Mouse (Mus musculus) CH12F3 (cell line): ENCODE measurements around the gene F12.

Experiments
- in situ Hi-C: fragments of 300-500 bp; cut with MboI; formaldehyde crosslinking; loops from 2 replicates; pipeline ENCODE4 v1.14.3; 2020; ENCODE audit warnings: low sequenced_read_pairs

F12 gene

GRCm38 (mm10) chr13:55418004-55418403, 8.6 kb downstream of the F12 start:
- in situ Hi-C loops, result loop anchor here (10.0 kb wide), 1 partner anchor 107 kb away; the partner anchor contains the start of gene Dok3

DNA sequence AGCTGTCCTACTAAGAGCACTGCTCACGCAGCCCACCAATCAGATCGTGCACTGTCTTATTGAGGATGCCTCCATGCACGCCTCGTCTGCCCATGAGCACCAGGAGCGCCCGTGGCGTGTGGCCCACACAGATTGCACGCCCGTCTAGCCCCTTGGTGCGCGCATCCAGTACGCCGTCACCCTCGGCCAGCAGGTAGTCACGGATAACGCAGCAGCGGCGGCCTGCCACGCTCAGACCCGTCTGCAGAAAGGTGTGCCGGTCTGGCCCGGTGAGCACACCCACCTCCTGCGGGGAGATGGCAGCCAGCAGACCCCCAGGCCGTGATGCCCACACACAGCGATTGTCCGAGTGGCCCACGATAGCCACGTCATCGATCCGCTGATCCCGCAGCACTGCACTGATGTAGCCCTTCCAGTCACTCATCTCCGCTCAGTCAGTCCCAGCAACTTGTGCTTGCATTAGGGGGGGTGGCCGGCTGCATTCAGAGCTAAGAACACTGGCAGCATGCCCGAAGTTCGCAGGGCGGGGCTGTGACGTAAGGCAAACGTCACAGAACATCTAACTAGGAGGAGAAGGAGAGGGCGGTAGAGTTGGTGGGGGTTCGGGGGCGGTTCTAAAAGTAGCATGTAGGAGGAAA, 11.7 kb downstream of the F12 start, which contains the start of gene Pfn3:
Gene Pfn3, minus strand, starts transcription at position 490 of the 638 bp plus-strand sequence.
- in situ Hi-C loops, result loop anchor here (10.0 kb wide), 1 partner anchor 110 kb away; the partner anchor contains the start of gene Dok3

DNA sequence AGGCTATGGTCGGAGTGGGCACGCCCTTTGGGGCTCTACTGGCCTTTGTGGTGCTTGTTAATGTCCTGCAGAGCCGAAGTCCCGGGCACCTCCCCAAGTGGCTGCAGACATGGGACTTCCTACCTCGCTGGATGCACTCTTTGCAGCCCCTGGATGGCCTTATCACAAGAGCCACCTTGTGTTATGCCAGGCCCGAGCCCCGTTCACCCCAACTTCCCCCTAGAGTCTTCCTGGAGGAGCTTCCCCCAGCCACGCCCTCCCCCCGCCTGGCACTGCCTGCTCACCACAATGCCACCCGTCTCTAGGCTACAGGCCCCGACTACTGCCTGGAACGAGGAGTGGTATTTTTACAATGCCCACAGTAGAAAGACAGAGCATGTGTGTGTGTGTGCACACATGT, 13.3 kb downstream of the F12 start:
- in situ Hi-C loops, result loop anchor here (10.0 kb wide), 1 partner anchor 111 kb away; the partner anchor contains the start of gene Dok3

- in situ Hi-C loops, result loop anchor here (10.0 kb wide), 1 partner anchor 112 kb away; the partner anchor contains the start of gene Dok3
Measured at GRCm38 (mm10) chr13:55412643-55413307, 13.8 kb downstream of the F12 start.

DNA sequence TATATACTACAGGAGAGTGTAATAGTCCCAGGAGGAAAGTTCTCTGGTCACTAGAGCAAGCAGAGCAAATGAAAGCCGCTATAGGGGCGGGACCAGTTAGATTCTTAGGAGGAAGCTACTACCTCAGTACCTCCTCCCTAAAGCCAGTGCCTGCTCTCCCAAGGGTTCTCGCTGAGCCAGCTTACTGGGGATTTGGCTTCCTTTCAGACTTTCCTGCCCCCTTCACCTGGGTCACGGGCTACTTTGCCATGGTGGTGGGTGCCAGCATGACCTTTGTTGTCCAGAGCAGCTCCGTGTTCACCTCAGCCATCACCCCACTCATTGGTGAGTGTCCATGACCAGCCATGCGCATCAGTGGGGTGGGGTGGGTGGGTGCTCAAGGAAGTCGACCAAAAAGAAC, 14.8 kb downstream of the F12 start:
- in situ Hi-C loops, result loop anchor here (10.0 kb wide), 1 partner anchor 113 kb away; the partner anchor contains the start of gene Dok3

GRCm38 (mm10) chr13:55408546-55409120, 18.0 kb downstream of the F12 start:
- in situ Hi-C loops, result no loop called here

- in situ Hi-C loops, result no loop called here
Measured at GRCm38 (mm10) chr13:55407341-55407740, 19.3 kb downstream of the F12 start.

- in situ Hi-C loops, result no loop called here
Measured at GRCm38 (mm10) chr13:55405783-55406390, 20.7 kb downstream of the F12 start.

DNA sequence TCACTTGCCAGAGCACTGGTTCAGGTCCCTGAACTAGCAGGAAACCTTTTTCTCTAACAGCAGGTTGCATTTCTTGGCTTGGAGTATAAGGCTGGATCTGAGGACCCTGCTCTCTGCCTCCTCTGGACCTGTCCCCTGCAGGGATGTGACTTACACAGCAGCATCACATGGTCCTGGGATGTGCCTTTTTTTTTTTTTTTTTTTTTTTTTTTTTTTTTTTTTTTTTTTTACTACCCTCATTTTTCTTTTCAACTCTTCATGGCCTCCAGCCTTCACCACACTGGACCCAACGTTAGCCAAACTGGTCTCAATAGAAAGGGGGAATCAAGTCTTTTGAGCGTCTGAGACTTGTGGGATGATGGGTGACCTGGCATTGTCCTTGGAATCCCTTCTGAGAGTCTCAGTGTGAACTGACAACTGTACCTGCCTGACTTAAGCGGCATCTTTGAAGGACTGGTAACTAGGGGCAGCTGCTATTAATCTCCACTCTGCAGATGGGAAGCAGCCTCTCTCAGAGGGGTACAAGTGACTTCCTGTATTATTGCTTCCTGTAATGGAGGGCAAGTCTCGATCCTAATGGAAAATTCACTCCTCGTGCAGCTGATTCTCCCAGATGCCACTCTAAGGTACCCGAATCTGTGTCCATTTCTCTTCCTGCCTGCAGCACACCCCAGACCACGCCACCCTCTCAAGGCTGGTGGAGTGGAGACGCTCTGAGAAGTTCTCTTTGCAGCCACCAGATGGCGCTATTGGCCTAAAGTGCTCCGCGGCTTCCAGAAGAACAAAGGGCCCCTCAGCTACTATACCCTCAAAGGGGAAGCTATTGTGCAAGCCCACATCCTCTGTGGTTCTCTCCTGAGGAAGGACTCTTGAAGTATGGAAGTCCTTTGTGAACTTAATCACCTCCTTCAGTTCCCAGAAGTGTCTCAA, 21.5 kb downstream of the F12 start:
- in situ Hi-C loops, result no loop called here

GRCm38 (mm10) chr13:55403935-55404852, 22.4 kb downstream of the F12 start:
- in situ Hi-C loops, result no loop called here

DNA sequence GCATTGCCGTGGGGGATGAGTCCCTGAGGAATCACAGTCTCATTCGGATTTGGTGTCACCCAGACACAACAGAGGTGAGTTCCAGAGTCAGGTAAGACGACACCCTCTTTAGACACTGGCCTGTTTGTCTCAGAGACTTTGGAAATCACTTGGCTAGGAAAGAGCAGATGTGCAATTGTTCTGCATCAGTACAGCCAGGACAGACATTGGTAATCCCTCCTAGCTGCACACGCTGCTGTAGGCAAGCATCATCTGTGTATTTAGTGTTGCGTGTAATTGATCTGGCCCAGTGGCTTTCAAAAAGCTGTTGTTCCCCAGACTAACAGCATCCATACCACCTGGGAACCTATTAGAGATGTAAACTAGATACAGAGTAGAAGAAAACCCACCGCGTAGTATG, 23.3 kb downstream of the F12 start:
- in situ Hi-C loops, result no loop called here

GRCm38 (mm10) chr13:55400039-55400346, 26.6 kb downstream of the F12 start:
- in situ Hi-C loops, result no loop called here

DNA sequence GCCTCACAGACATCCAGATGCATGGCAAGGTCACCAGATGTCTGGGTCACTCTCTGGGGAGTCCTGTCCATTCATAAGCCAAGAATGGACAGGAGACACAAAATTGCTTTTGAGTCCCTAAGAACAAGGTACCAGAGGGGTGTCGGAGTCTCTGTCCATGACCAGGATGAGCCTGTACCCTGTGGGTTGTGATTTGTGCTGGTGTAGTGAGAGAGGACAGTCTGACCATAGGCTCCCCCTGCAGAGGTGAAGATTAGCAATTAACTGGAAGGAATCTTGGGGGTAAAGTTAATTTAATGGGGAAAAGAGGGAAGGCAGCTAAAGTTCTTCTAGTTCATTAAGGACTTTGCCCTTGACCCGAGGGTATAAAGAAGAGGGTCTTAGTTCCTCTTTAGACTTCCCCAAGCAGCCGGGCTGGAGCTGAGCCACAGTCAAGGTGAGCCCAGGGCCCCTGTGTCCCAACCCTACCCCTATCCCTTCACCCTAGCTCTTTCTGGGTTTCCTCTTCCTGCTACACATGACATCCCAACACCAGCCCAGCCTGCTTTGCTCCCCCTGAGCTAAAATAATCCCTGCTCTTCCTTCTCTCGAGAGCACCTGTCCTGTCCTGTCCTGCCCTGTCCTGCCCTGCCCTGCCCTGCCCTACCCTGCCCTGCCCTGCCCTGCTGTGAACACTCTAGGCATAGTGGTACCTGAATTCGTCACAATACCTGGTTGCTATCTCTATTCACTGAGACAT, 27.1 kb downstream of the F12 start:
- in situ Hi-C loops, result no loop called here

DNA sequence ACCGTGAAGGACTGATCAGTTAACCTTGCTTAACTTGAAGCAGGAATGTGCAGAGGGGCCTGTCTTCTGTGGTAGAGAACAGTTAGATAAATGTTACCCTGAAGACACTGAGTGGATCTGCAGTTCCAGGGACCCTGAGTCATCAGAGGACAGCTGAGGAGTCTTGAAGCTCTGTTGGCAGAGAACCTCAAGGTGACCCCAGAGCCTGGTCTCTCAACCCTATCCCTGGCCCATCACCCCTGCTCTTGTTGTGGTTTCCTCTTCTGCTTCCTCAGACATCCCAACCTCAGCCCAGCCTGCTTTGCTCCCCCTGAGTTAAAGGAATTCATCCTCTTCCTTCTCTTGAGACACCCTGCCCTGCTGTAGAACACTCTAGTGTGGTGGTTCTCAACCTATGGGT, 28.5 kb downstream of the F12 start, which contains the start of gene Slc34a1:
Gene Slc34a1, plus strand, starts transcription at position 100 of the 400 bp plus-strand sequence.
- in situ Hi-C loops, result no loop called here

DNA sequence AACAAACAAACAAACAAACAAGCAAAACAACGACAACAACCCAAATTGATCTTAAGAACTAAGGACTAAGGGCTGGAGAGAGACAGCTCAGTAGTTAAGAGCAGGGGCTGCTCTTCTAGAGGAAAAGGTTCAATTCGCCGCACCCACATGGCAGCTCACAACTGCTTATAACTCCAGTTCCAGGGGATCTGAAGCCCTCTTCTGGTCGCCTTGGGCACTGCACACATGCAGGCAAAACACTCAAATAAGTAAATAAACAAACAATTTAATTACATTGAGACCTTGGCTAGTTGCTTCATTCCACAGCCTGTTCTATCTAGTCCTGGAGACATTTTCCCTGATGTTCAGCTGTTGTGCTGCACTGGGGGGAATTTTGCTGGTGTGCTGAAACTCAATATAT, 33.7 kb downstream of the F12 start:
- in situ Hi-C loops, result no loop called here

DNA sequence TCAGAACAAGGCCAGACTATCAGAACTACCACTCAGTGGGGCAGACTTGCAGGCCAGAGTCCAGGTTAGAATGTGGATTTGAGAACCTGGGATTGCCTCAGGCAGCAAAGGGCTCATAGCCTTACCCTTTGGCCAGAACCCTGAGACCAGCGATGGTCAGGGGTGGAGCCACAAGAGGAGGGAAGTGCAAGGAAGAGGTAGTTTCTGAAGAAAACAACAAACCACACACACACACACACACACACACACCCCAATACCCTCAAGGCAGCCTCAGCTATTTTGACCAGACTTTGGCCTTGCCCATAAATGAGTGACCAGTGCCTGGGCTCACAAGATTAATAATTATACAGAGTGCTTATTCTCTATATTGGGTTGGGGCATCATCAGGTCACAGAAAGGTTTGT, 35.0 kb downstream of the F12 start:
- in situ Hi-C loops, result no loop called here

- in situ Hi-C loops, result no loop called here
Measured at GRCm38 (mm10) chr13:55390644-55391043, 35.9 kb downstream of the F12 start.

DNA sequence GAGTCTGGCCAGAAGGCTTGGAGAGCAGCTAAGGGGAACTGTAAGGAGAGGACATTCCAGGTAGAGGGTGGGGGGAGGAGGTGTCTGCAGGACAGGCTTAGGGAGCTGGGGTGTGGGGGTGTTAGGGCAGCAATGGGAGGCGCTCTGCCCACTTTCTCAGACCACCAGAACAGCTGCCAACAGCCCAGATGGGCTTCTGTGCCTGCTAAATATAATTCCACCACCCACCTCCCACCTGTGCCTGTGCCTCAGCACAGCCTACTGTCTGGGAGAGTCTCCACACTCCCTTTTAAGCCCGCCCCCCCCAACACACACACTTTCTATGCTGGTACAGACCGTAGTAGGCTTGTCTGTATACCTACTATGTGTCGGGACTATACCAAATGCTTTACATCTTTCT, 44.8 kb downstream of the F12 start:
- in situ Hi-C loops, result no loop called here
